Mouse (Mus musculus) embryonic facial prominence, embryonic 14.5 days (tissue): ENCODE data around the gene Rpl13a. TPM values are rescaled to one million over a fixed set of nuclear protein-coding genes. Genes with fewer than 3 reads are reported as not detected.
"Not testable (repeated sequence)": the region's sequence is repeated elsewhere in the genome, so short reads cannot be mapped to it uniquely, and the experiment has no call there.

Experiments
- ATAC-seq: fragments of 200-750 bp; cut with Nextera tagmentation; 2 replicates; pipeline ENCODE4 v1.8.0; 2017; ENCODE audit warnings: low read depth, moderate number of reproducible peaks, moderate TSS enrichment
- DNase-seq: peaks from one replicate; pipeline ENCODE4 v3.0.0-alpha.2; 2015; ENCODE audit warnings: low spot score
- H3K27ac ChIP-seq: fragments of 300-500 bp; sonication (generic); replicated peaks from 2 replicates; pipeline ENCODE4 v1.5.1; 2014; ENCODE audit warnings: low read depth, mild to moderate bottlenecking, low read length, moderate library complexity
- H3K27me3 ChIP-seq: fragments of 300-500 bp; sonication (generic); replicated peaks from 2 replicates; pipeline ENCODE4 v1.6.1; 2014; ENCODE audit warnings: low read length; ENCODE audit not compliant: control insufficient read depth, insufficient read depth
- H3K36me3 ChIP-seq: fragments of 300-500 bp; sonication (generic); 2 replicates; pipeline ENCODE4 v1.6.1; 2014; ENCODE audit warnings: low read length, mixed read lengths; ENCODE audit not compliant: control insufficient read depth, insufficient read depth
- H3K4me1 ChIP-seq: fragments of 300-500 bp; sonication (generic); 2 replicates; pipeline ENCODE4 v1.6.1; 2014; ENCODE audit warnings: antibody characterized with exemption, low read length; ENCODE audit not compliant: control insufficient read depth, insufficient read depth
- H3K4me2 ChIP-seq: fragments of 300-500 bp; sonication (generic); 2 replicates; pipeline ENCODE4 v1.6.1; 2014; ENCODE audit warnings: low read depth, mild to moderate bottlenecking, low read length, moderate library complexity, mixed read lengths
- H3K4me3 ChIP-seq: fragments of 300-500 bp; sonication (generic); 2 replicates; pipeline ENCODE4 v1.5.1; 2014; ENCODE audit warnings: low read depth, mild to moderate bottlenecking, low read length
- H3K9ac ChIP-seq: fragments of 300-500 bp; sonication (generic); 2 replicates; pipeline ENCODE4 v1.6.1; 2014; ENCODE audit warnings: low read depth, mild to moderate bottlenecking, low read length, moderate library complexity, mixed read lengths
- H3K9me3 ChIP-seq: fragments of 300-500 bp; sonication (generic); 2 replicates; pipeline ENCODE4 v1.6.1; 2016; ENCODE audit warnings: low read length; ENCODE audit not compliant: control insufficient read depth
- WGBS: fragments of 180-500 bp; shearing (Covaris S2); extraction: QIAGEN DNeasy Blood & Tissue Kit; methylation state at CpG from one replicate; pipeline ENCODE4 v1.1.7; 2014; 5-methylcytosine and 5-hydroxymethylcytosine counted together
- polyA plus RNA-seq: library from polyadenylated mRNA; unstranded; fragments of >200 nt; fragmentation: Nextera tagmentation; extraction: Ambion mirVana; gene quantifications from 2 replicates; pipeline ENCODE4 v1.2.1, GENCODE M21; 2014

The Rpl13a gene
- 1,594 and 1,619 TPM in 2 replicates for polyA plus RNA-seq

- Histone ChIP-seq H3K4me3 (peak within 1 kb of the TSS; percentile 70), H3K27ac (peak within 1 kb of the TSS; percentile 92), H3K4me1 (peaks cover 18% of the 10 kb centered on the region), H3K27me3 (no peaks in the 10 kb centered on the region), H3K9me3 (no peaks in the 10 kb centered on the region), H3K36me3 (peaks cover 31% of the 10 kb centered on the region), H3K4me2 (peak within 1 kb of the TSS; percentile 95), H3K9ac (peak within 1 kb of the TSS; percentile 99)
- ATAC-seq, result peak; percentile 95
- DNase-seq, result peak; percentile 100
- 1% methylated on average over 40 of the region's 48 CpGs for WGBS
These were observed at the start of gene Rpl13a for GRCm38 (mm10) chr7:45128624-45129246. Gene Rpl13a, minus strand, starts transcription at chr7:45128761.

- DNase-seq, result no peak
- Histone ChIP-seq H3K27me3 (peaks cover 75% of the 10 kb centered on the region), H3K4me3 (peak overlapping the region; percentile 13), H3K27ac (no peak overlapping the region), H3K9me3 (no peaks in the 10 kb centered on the region), H3K36me3 (no peaks in the 10 kb centered on the region), H3K4me2 (peak overlapping the region; percentile 42), H3K4me1 (no peaks in the 10 kb centered on the region), H3K9ac (peak overlapping the region; percentile 40; the same call in 1 of the 2 replicates)
- whole genome bisulfite sequencing, result 4% methylated on average over 27 of the region's 31 CpGs
- ATAC-seq, result no peak
These were observed 47.8 kb upstream of the Rpl13a start for GRCm38 (mm10) chr7:45176356-45176755.

GRCm38 (mm10) chr7:45175929-45176328, 47.4 kb upstream of the Rpl13a start:
- Histone ChIP-seq H3K27ac (no peak overlapping the region), H3K4me3 (peak overlapping the region; percentile 13), H3K36me3 (no peaks in the 10 kb centered on the region), H3K27me3 (peaks cover 71% of the 10 kb centered on the region), H3K4me1 (no peaks in the 10 kb centered on the region), H3K9ac (peak overlapping the region; percentile 40; the same call in 1 of the 2 replicates), H3K9me3 (no peaks in the 10 kb centered on the region), H3K4me2 (peak overlapping the region; percentile 42)
- WGBS, result 2% methylated on average over 20 of the region's 23 CpGs
- ATAC-seq (no peak), DNase-seq (no peak)

- WGBS, result under 1% methylated on average over 13 of the region's 13 CpGs
- no peaks in the 10 kb centered on the region for H3K4me1 ChIP-seq
- no peaks in the 10 kb centered on the region for H3K36me3 ChIP-seq
- ATAC-seq (no peak), DNase-seq (no peak)
- no peak overlapping the region for H3K9ac ChIP-seq
- peaks cover 66% of the 10 kb centered on the region for H3K27me3 ChIP-seq
- H3K4me2 ChIP-seq, result no peak overlapping the region
- H3K27ac ChIP-seq, result no peak overlapping the region
- peaks cover under 1% of the 10 kb centered on the region; the same call in 1 of the 2 replicates for H3K9me3 ChIP-seq
- H3K4me3 ChIP-seq, result no peak overlapping the region
These were observed 46.8 kb upstream of the Rpl13a start for GRCm38 (mm10) chr7:45175398-45175797.

GRCm38 (mm10) chr7:45174567-45175280, 46.2 kb upstream of the Rpl13a start:
- Histone ChIP-seq H3K36me3 (no peaks in the 10 kb centered on the region), H3K4me1 (no peaks in the 10 kb centered on the region), H3K4me2 (peak overlapping the region; percentile 28), H3K27me3 (peaks cover 63% of the 10 kb centered on the region), H3K9me3 (peaks cover 7% of the 10 kb centered on the region), H3K4me3 (peak overlapping the region; percentile 4; the same call in 1 of the 2 replicates), H3K27ac (no peak overlapping the region), H3K9ac (no peak overlapping the region)
- WGBS, result 4% methylated on average over 25 of the region's 29 CpGs
- no peak for DNase-seq
- peak; percentile 35 for ATAC-seq

GRCm38 (mm10) chr7:45173772-45174171, 45.2 kb upstream of the Rpl13a start:
- Histone ChIP-seq H3K9me3 (peaks cover 17% of the 10 kb centered on the region), H3K27me3 (peaks cover 63% of the 10 kb centered on the region)
- DNase-seq, ATAC-seq, H3K4me3 ChIP-seq, H3K27ac ChIP-seq, H3K9ac ChIP-seq, H3K36me3 ChIP-seq, H3K4me2 ChIP-seq, H3K4me1 ChIP-seq: not testable (repeated sequence)
- WGBS, result 73% methylated on average over 1 of the region's 1 CpGs

GRCm38 (mm10) chr7:45172974-45173373, 44.4 kb upstream of the Rpl13a start:
- DNase-seq (no peak), ATAC-seq (no peak)
- Histone ChIP-seq H3K36me3 (no peaks in the 10 kb centered on the region), H3K4me1 (no peaks in the 10 kb centered on the region), H3K9me3 (peaks cover 17% of the 10 kb centered on the region), H3K9ac (no peak overlapping the region), H3K4me2 (no peak overlapping the region), H3K27ac (no peak overlapping the region), H3K27me3 (peaks cover 63% of the 10 kb centered on the region), H3K4me3 (no peak overlapping the region)
- WGBS, result 55% methylated on average over 7 of the region's 7 CpGs

GRCm38 (mm10) chr7:45169495-45169894, 40.9 kb upstream of the Rpl13a start:
- no peak overlapping the region for H3K27ac ChIP-seq
- H3K4me2 ChIP-seq, result no peak overlapping the region
- H3K4me1 ChIP-seq, result no peaks in the 10 kb centered on the region
- no peak overlapping the region for H3K9ac ChIP-seq
- no peak overlapping the region for H3K4me3 ChIP-seq
- 94% methylated on average over 3 of the region's 3 CpGs for WGBS
- DNase-seq (no peak), ATAC-seq (no peak)
- peaks cover 63% of the 10 kb centered on the region for H3K27me3 ChIP-seq
- peaks cover 17% of the 10 kb centered on the region for H3K9me3 ChIP-seq
- no peaks in the 10 kb centered on the region for H3K36me3 ChIP-seq
